Mouse (Mus musculus) forebrain, embryonic 10.5 days (tissue): ENCODE data around the gene Pcbp2. TPM values are rescaled to one million over a fixed set of nuclear protein-coding genes. Genes with fewer than 3 reads are reported as not detected.

ENCODE experiments used
- polyA plus RNA-seq: library from polyadenylated mRNA; unstranded; fragments of >200 nt; fragmentation: Nextera tagmentation; extraction: Ambion mirVana; gene quantifications from 2 replicates; pipeline ENCODE4 v1.2.1, GENCODE M21; 2016

Pcbp2 gene
- polyA plus RNA-seq, 1 experiment from 2014 or later = 217 TPM

Other genes with a start within 250 kb of the Pcbp2 start
- gene Itgb7, start 238.6 kb upstream of the Pcbp2 start, polyA plus RNA-seq = 0.42 and 0.55 TPM in 2 replicates
- gene Rarg, start 213.0 kb upstream of the Pcbp2 start, polyA plus RNA-seq = 27.5 and 31.3 TPM in 2 replicates
- gene Gm9918, start 200.0 kb upstream of the Pcbp2 start, polyA plus RNA-seq = 0.48 and 0.76 TPM in 2 replicates
- gene Mfsd5, start 191.1 kb upstream of the Pcbp2 start, polyA plus RNA-seq = 64.2 and 66.8 TPM in 2 replicates
- gene Espl1, start 174.3 kb upstream of the Pcbp2 start, polyA plus RNA-seq = 55.6 and 59.9 TPM in 2 replicates
- 311 and 331 TPM in 2 replicates for gene Pfdn5, start 144.4 kb upstream of the Pcbp2 start, polyA plus RNA-seq
- gene Myg1, start 138.8 kb upstream of the Pcbp2 start, polyA plus RNA-seq = 127 and 128 TPM in 2 replicates
- 141 and 144 TPM in 2 replicates for gene Aaas, start 119.8 kb upstream of the Pcbp2 start, polyA plus RNA-seq
- 0.25 and 0.42 TPM in 2 replicates for gene Sp7, start 103.4 kb upstream of the Pcbp2 start, polyA plus RNA-seq
- 9.7 and 9.9 TPM in 2 replicates for gene Sp1, start 64.4 kb upstream of the Pcbp2 start, polyA plus RNA-seq
- gene Amhr2, start 25.2 kb upstream of the Pcbp2 start, polyA plus RNA-seq = 0.33 TPM in 1 of 2 replicates, not detected in the other
- gene Prr13, start 11.5 kb upstream of the Pcbp2 start, polyA plus RNA-seq = 70.7 and 74.6 TPM in 2 replicates
- not detected in 2 replicates for gene Gm10337, start 33.2 kb downstream of the Pcbp2 start, polyA plus RNA-seq
- gene Map3k12, start 46.5 kb downstream of the Pcbp2 start, polyA plus RNA-seq = 24.0 and 25.4 TPM in 2 replicates
- gene Tarbp2, start 47.7 kb downstream of the Pcbp2 start, polyA plus RNA-seq = 132 and 137 TPM in 2 replicates
- 1.3 and 2.2 TPM in 2 replicates for gene Npff, start 54.4 kb downstream of the Pcbp2 start, polyA plus RNA-seq
- gene Gm28047, start 154.5 kb downstream of the Pcbp2 start, polyA plus RNA-seq = 0.50 TPM in 1 of 2 replicates, not detected in the other
- gene Atf7, start 154.9 kb downstream of the Pcbp2 start, polyA plus RNA-seq = 16.0 and 19.2 TPM in 2 replicates
- 65.1 and 69.2 TPM in 2 replicates for gene Atp5g2, start 201.8 kb downstream of the Pcbp2 start, polyA plus RNA-seq